Mouse (Mus musculus): Measurements from ENCODE around the gene Eef1a1. TPM values are rescaled to one million over a fixed set of nuclear protein-coding genes. Genes with fewer than 3 reads are reported as not detected.

The Eef1a1 gene
- polyA plus RNA-seq, 1 experiment from 2014 or later, result 3,185 TPM

Small RNA genes lying within 50 kb of the gene (microRNA-seq; reads per million reads assigned to microRNA genes)
- not detected for gene Gm26377

Other genes with a start within 250 kb of the Eef1a1 start
- not detected in 2 replicates for gene Gm3776, start 232.0 kb downstream of the Eef1a1 start, polyA plus RNA-seq (2016; fragmentation: Nextera tagmentation; extraction: Ambion mirVana)
- not detected in 2 replicates for gene Gm10639, start 199.2 kb downstream of the Eef1a1 start, polyA plus RNA-seq (2016; fragmentation: Nextera tagmentation; extraction: Ambion mirVana)
- gene Omt2a, start 174.4 kb downstream of the Eef1a1 start, polyA plus RNA-seq (2016; fragmentation: Nextera tagmentation; extraction: Ambion mirVana), result not detected in 2 replicates
- gene Omt2b, start 161.6 kb downstream of the Eef1a1 start, polyA plus RNA-seq (2016; fragmentation: Nextera tagmentation; extraction: Ambion mirVana), result not detected in 2 replicates
- not detected in 2 replicates for gene Gsta2, start 133.4 kb downstream of the Eef1a1 start, polyA plus RNA-seq (2016; fragmentation: Nextera tagmentation; extraction: Ambion mirVana)
- not detected in 2 replicates for gene Dppa5a, start 121.0 kb downstream of the Eef1a1 start, polyA plus RNA-seq (2016; fragmentation: Nextera tagmentation; extraction: Ambion mirVana)
- 0.97 and 1.2 TPM in 2 replicates for gene Ooep, start 110.4 kb downstream of the Eef1a1 start, polyA plus RNA-seq (2016; fragmentation: Nextera tagmentation; extraction: Ambion mirVana)
- gene Ddx43, start 93.4 kb downstream of the Eef1a1 start, polyA plus RNA-seq (2016; fragmentation: Nextera tagmentation; extraction: Ambion mirVana), result 0.24 and 0.25 TPM in 2 replicates
- gene Cgas, start 45.9 kb downstream of the Eef1a1 start, polyA plus RNA-seq (2016; fragmentation: Nextera tagmentation; extraction: Ambion mirVana), result 0.36 and 0.72 TPM in 2 replicates
- gene Mto1, start 40.9 kb downstream of the Eef1a1 start, polyA plus RNA-seq (2016; fragmentation: Nextera tagmentation; extraction: Ambion mirVana), result 28.1 and 30.3 TPM in 2 replicates
- 0.89 and 1.1 TPM in 2 replicates for gene Gm17324, start 40.4 kb downstream of the Eef1a1 start, polyA plus RNA-seq (2016; fragmentation: Nextera tagmentation; extraction: Ambion mirVana)
- 6.0 and 7.0 TPM in 2 replicates for gene Slc17a5, start 98.9 kb upstream of the Eef1a1 start, polyA plus RNA-seq (2016; fragmentation: Nextera tagmentation; extraction: Ambion mirVana)
- 1.1 and 1.3 TPM in 2 replicates for gene Cd109, start 126.4 kb upstream of the Eef1a1 start, polyA plus RNA-seq (2016; fragmentation: Nextera tagmentation; extraction: Ambion mirVana)

Data from heart, embryonic 10.5 days (tissue).